Mouse (Mus musculus) heart, adult 8-10 months (tissue): ENCODE measurements around the gene Eif4g3. TPM values are rescaled to one million over a fixed set of nuclear protein-coding genes. Genes with fewer than 3 reads are reported as not detected.
A peak's percentile ranks its signal among the peaks of the same experiment; 100 is the strongest.

Source experiments
- DNase-seq: peaks from one replicate; pipeline ENCODE4 v3.0.0; 2022; ENCODE audit warnings: low spot score
- total RNA-seq, 4 experiments: library from RNA; stranded (reverse); gene quantifications; 2 replicates each; pipeline ENCODE4 v1.2.4; 2022

Gene Eif4g3
- total RNA-seq, 4 experiments from 2014 or later = 36.5 to 42.9 (median 41.0) TPM

GRCm38 (mm10) chr4:137989426-137989825, 3.4 kb upstream of the Eif4g3 start:
- no peak for DNase-seq

- DNase-seq = no peak
These were observed 2.4 kb upstream of the Eif4g3 start for GRCm38 (mm10) chr4:137990433-137990832.

- no peak for DNase-seq
These were observed 1.6 kb upstream of the Eif4g3 start for GRCm38 (mm10) chr4:137991240-137991639.

- peak; percentile 98 for DNase-seq
These were observed 503 bp downstream of the Eif4g3 start for GRCm38 (mm10) chr4:137993291-137993758.

- peak; percentile 28 for DNase-seq
These were observed 1.2 kb downstream of the Eif4g3 start for GRCm38 (mm10) chr4:137993821-137994561.

GRCm38 (mm10) chr4:137994562-137995336, 1.9 kb downstream of the Eif4g3 start:
- no peak for DNase-seq

- no peak for DNase-seq
These were observed 2.6 kb downstream of the Eif4g3 start for GRCm38 (mm10) chr4:137995399-137995798.

- DNase-seq = no peak
These were observed 5.4 kb downstream of the Eif4g3 start for GRCm38 (mm10) chr4:137998232-137998631.

- peak; percentile 39 for DNase-seq
These were observed 7.9 kb downstream of the Eif4g3 start for GRCm38 (mm10) chr4:138000682-138001081.

- DNase-seq = no peak
These were observed 11.2 kb downstream of the Eif4g3 start for GRCm38 (mm10) chr4:138003909-138004610.

GRCm38 (mm10) chr4:138005781-138006180, 13.0 kb downstream of the Eif4g3 start:
- DNase-seq = no peak

- no peak for DNase-seq
These were observed 14.3 kb downstream of the Eif4g3 start for GRCm38 (mm10) chr4:138006951-138007613.

- peak; percentile 37 for DNase-seq
These were observed 15.8 kb downstream of the Eif4g3 start for GRCm38 (mm10) chr4:138008646-138009045.

- DNase-seq = no peak
These were observed 17.1 kb downstream of the Eif4g3 start for GRCm38 (mm10) chr4:138009786-138010502.

GRCm38 (mm10) chr4:138013723-138014479, 21.1 kb downstream of the Eif4g3 start:
- DNase-seq = no peak

- no peak for DNase-seq
These were observed 23.1 kb downstream of the Eif4g3 start for GRCm38 (mm10) chr4:138015966-138016365.

- DNase-seq = no peak
These were observed 24.3 kb downstream of the Eif4g3 start for GRCm38 (mm10) chr4:138017085-138017637.

GRCm38 (mm10) chr4:138018011-138018410, 25.2 kb downstream of the Eif4g3 start:
- peak; percentile 36 for DNase-seq

- DNase-seq = no peak
These were observed 27.4 kb downstream of the Eif4g3 start for GRCm38 (mm10) chr4:138020231-138020630.

GRCm38 (mm10) chr4:138021651-138022050, 28.8 kb downstream of the Eif4g3 start:
- no peak for DNase-seq
